In the genomic region with DNA sequence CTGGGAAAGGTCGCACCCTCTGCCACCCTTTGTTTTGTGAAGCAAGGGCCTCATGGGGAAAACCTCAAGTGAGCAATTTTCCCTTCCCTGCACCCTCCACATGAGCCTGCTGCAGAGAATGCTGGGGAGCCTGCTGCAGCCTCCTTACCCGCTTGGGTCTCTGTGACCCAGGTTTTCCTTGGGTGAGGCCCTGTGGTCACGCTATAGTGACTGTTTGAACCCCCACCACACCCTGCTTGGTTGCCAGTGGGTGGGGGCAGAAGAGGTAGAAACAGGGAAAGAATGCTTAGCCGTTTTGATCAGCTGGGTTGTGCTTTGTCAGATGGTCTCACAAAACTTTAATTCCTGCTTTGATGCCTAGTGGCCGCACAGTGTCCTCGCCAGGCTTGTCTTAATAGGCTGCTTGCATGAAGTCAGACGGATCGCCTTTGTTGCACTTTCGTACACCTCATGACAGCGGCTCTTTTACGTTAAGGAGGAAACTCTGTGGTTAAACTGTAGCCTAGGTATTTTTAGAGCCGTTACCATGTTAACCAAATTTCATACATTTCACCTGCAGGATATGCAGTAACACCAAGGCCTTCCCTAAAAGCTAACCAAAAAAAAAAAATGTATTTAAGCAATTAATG, we compare ENCODE assay signal across 8 mouse cellular contexts.
DNase-seq lines count a peak whose midpoint lies in the region; ATAC-seq and TF ChIP-seq lines count a peak whose summit lies in the region.

No protein-coding gene starts in this region.

- peaks cover 40% of the 10 kb centered on the region for H3K4me1 ChIP-seq in G1E (ENCODE audit: insufficient read depth, low read depth, low read length)
- peaks cover 32% of the 10 kb centered on the region for H3K4me1 ChIP-seq in kidney, embryonic 16.5 days (ENCODE audit: insufficient read depth, low read length)

- no peaks in the 10 kb centered on the region for H3K9me3 ChIP-seq in G1E (replicated peaks)
- no peaks in the 10 kb centered on the region for H3K9me3 ChIP-seq in kidney, embryonic 16.5 days (ENCODE audit: low read length)

- TF ChIP-seq CTCF in G1E (IDR thresholded peaks at IDR 0.05; ENCODE audit: low read depth, low read length), result no peak

- H3K27ac ChIP-seq in kidney, embryonic 16.5 days (ENCODE audit: low read length), result peak overlapping the region; percentile 77

- peak; percentile 57 for ATAC-seq in G1E (ENCODE audit: extremely low read depth, insufficient number of reproducible peaks, low FRiP score, poor library complexity, severe bottlenecking)
- peak; percentile 42 for ATAC-seq in kidney, embryonic 16.5 days (ENCODE audit: low FRiP score, low TSS enrichment)
- peak; percentile 61 for ATAC-seq in monocyte, adult 5-6 weeks (replicated peaks; ENCODE audit: insufficient number of reproducible peaks, low FRiP score, low TSS enrichment, poor library complexity, severe bottlenecking)

- H3K4me3 ChIP-seq in G1E (ENCODE audit: low read depth, low read length), result peak overlapping the region; percentile 24; the same call in 1 of the 2 replicates
- no peak overlapping the region for H3K4me3 ChIP-seq in kidney, embryonic 16.5 days (ENCODE audit: low read length)

- H3K9ac ChIP-seq in kidney, embryonic 16.5 days (replicated peaks; ENCODE audit: low read length), result peak overlapping the region; percentile 46; the same call in 1 of the 2 replicates

- H3K36me3 ChIP-seq in G1E (replicated peaks), result no peaks in the 10 kb centered on the region
- H3K36me3 ChIP-seq in kidney, embryonic 16.5 days (ENCODE audit: insufficient read depth, low read length), result no peaks in the 10 kb centered on the region

- H3K4me2 ChIP-seq in kidney, embryonic 16.5 days (replicated peaks; ENCODE audit: low read depth, low read length), result peak overlapping the region; percentile 23; the same call in 1 of the 2 replicates

- intact Hi-C loops in left cerebral cortex, postnatal 4 days (cut with DNase I), result no loop called here

- 44% methylated on average over 12 of the region's 12 CpGs for WGBS in kidney, embryonic 16.5 days

- DNase-seq in 416B (ENCODE audit: low read depth) (peak; percentile 97), G1E (ENCODE audit: low spot score) (peak; percentile 10)
- peak; percentile 69 for DNase-seq in thymus, postnatal 4 days
- no peak for DNase-seq in left cerebral cortex, postnatal 4 days
- DNase-seq in urinary bladder, postnatal 25 days (ENCODE audit: low spot score), result no peak
- no peak for DNase-seq in right cerebral cortex, postnatal 25 days

- no peaks in the 10 kb centered on the region for H3K27me3 ChIP-seq in G1E (ENCODE audit: insufficient read depth, low read length)
- H3K27me3 ChIP-seq in kidney, embryonic 16.5 days (ENCODE audit: insufficient read depth, low read length), result no peaks in the 10 kb centered on the region

Comparison
In these comparisons a context has a peak if more than half of its experiments do, and no peak if none do; other contexts are left out.
1. DNase-seq: peak in 416B (single experiment), G1E (single experiment) and thymus, postnatal 4 days (single experiment); none in left cerebral cortex, postnatal 4 days (single experiment), urinary bladder, postnatal 25 days (single experiment) and right cerebral cortex, postnatal 25 days (single experiment).
2. Peak in every context shown above with its lines, with median percentiles within 50 percentile points of each other: ATAC-seq.